Mouse (Mus musculus): Measurements from ENCODE around the gene Gtf3c2.

DNA sequence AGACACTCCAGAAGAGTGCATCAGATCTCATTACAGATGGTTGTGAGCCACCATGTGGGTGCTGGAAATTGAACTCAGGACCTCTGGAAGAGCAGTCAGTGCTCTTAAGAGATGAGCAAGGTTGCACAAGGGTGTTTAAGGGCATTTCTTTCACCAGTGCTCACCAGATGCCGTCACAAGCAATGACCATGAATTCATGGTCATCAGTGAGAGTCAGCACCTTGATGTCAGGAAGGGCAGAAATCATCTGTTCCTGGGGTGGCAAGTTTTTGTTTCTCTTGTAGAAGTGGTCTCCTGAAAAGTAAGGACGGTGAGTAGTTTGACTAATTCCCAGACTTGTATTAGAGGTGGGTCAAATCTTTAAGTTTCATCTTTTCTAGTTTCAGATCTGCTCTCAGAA, 23.9 kb upstream of the Gtf3c2 start:
- no peak for TF ChIP-seq CTCF (IDR thresholded peaks at IDR 0.05; ENCODE audit: borderline replicate concordance, insufficient read depth, low read length)
- no peak for TF ChIP-seq POLR2A (IDR thresholded peaks at IDR 0.05; ENCODE audit: low read depth, low read length)

All from embryonic fibroblast, embryonic 13.5 days (primary cell).